Mouse (Mus musculus): ENCODE data around the gene Rab5if.
A peak's percentile ranks its signal among the peaks of the same experiment; 100 is the strongest.
"Not testable (repeated sequence)": the region's sequence is repeated elsewhere in the genome, so short reads cannot be mapped to it uniquely, and the experiment has no call there.

Gene Rab5if

GRCm38 (mm10) chr2:156862772-156863486 is at the start of gene Rab5if:
Gene Rab5if, plus strand, starts transcription at chr2:156863128.
- DNase-seq (ENCODE audit: extremely low spot score), result peak; percentile 96

- DNase-seq (ENCODE audit: extremely low spot score), result peak; percentile 19
These were observed 48.6 kb upstream of the Rab5if start for GRCm38 (mm10) chr2:156814344-156814801.

GRCm38 (mm10) chr2:156814893-156815292 is 48.0 kb upstream of the Rab5if start:
- DNase-seq (ENCODE audit: extremely low spot score), result peak; percentile 10

GRCm38 (mm10) chr2:156815412-156815811 is 47.5 kb upstream of the Rab5if start:
- DNase-seq (ENCODE audit: extremely low spot score), result no peak

- no peak for DNase-seq (ENCODE audit: extremely low spot score)
These were observed 46.8 kb upstream of the Rab5if start for GRCm38 (mm10) chr2:156816116-156816515.

GRCm38 (mm10) chr2:156825128-156825527 is 37.8 kb upstream of the Rab5if start:
- DNase-seq (ENCODE audit: extremely low spot score), result not testable (repeated sequence)

- DNase-seq (ENCODE audit: extremely low spot score), result no peak
These were observed 28.6 kb upstream of the Rab5if start for GRCm38 (mm10) chr2:156834336-156834735.

- no peak for DNase-seq (ENCODE audit: extremely low spot score)
These were observed 24.1 kb upstream of the Rab5if start for GRCm38 (mm10) chr2:156838839-156839238.

GRCm38 (mm10) chr2:156839319-156840191 is 23.4 kb upstream of the Rab5if start, which contains the start of gene Tgif2:
Gene Tgif2, plus strand, starts transcription at chr2:156840007.
- DNase-seq (ENCODE audit: extremely low spot score), result peak; percentile 98

- DNase-seq (ENCODE audit: extremely low spot score), result peak; percentile 85
These were observed 22.5 kb upstream of the Rab5if start for GRCm38 (mm10) chr2:156840301-156841027.

- peak; percentile 63 for DNase-seq (ENCODE audit: extremely low spot score)
These were observed 21.7 kb upstream of the Rab5if start for GRCm38 (mm10) chr2:156841028-156841840.

- DNase-seq (ENCODE audit: extremely low spot score), result peak; percentile 52
These were observed 20.9 kb upstream of the Rab5if start for GRCm38 (mm10) chr2:156841841-156842706.

GRCm38 (mm10) chr2:156842711-156843110 is 20.2 kb upstream of the Rab5if start:
- DNase-seq (ENCODE audit: extremely low spot score), result peak; percentile 36

- no peak for DNase-seq (ENCODE audit: extremely low spot score)
These were observed 19.6 kb upstream of the Rab5if start for GRCm38 (mm10) chr2:156843331-156843730.

GRCm38 (mm10) chr2:156844715-156845114 is 18.2 kb upstream of the Rab5if start:
- no peak for DNase-seq (ENCODE audit: extremely low spot score)

GRCm38 (mm10) chr2:156847653-156848052 is 15.3 kb upstream of the Rab5if start:
- no peak for DNase-seq (ENCODE audit: extremely low spot score)

GRCm38 (mm10) chr2:156848526-156849182 is 14.3 kb upstream of the Rab5if start:
- no peak for DNase-seq (ENCODE audit: extremely low spot score)

- DNase-seq (ENCODE audit: extremely low spot score), result no peak
These were observed 12.4 kb upstream of the Rab5if start for GRCm38 (mm10) chr2:156850505-156850904.

GRCm38 (mm10) chr2:156853584-156853983 is 9.3 kb upstream of the Rab5if start:
- DNase-seq (ENCODE audit: extremely low spot score), result not testable (repeated sequence)

Data from embryo, embryonic 9.5 days (tissue).